Mouse (Mus musculus): ENCODE results near the gene Slamf6.
"Not testable (repeated sequence)": the region's sequence is repeated elsewhere in the genome, so short reads cannot be mapped to it uniquely, and the experiment has no call there.

Gene Slamf6

GRCm38 (mm10) chr1:171917305-171918039, at the start of gene Slamf6:
Slamf6 (plus strand) TSS chr1:171917515.
- DNase-seq (ENCODE audit: low spot score in 2 of 2), result peak; percentile 39 to 73

- no peak for DNase-seq (ENCODE audit: low spot score in 2 of 2)
These were observed 30.3 kb upstream of the Slamf6 start for GRCm38 (mm10) chr1:171886989-171887388.

- not testable (repeated sequence) for DNase-seq (ENCODE audit: low spot score in 2 of 2)
These were observed 22.0 kb upstream of the Slamf6 start, which contains the start of gene Gm10521 for GRCm38 (mm10) chr1:171895364-171895763. Gm10521 (plus strand) TSS chr1:171895664.

GRCm38 (mm10) chr1:171904011-171904410, 13.3 kb upstream of the Slamf6 start:
- DNase-seq (ENCODE audit: low spot score in 2 of 2), result no peak

- DNase-seq (ENCODE audit: low spot score in 2 of 2), result no peak
These were observed 1.5 kb upstream of the Slamf6 start for GRCm38 (mm10) chr1:171915638-171916458.

- no peak for DNase-seq (ENCODE audit: low spot score in 2 of 2)
These were observed 1.0 kb downstream of the Slamf6 start for GRCm38 (mm10) chr1:171918136-171918920.

- peak in 1 of 2 experiments; percentile 29 for DNase-seq (ENCODE audit: low spot score in 2 of 2)
These were observed 1.9 kb downstream of the Slamf6 start for GRCm38 (mm10) chr1:171919193-171919592.

GRCm38 (mm10) chr1:171919901-171920510, 2.7 kb downstream of the Slamf6 start:
- DNase-seq (ENCODE audit: low spot score in 2 of 2), result no peak

- peak in 1 of 2 experiments; percentile 26 for DNase-seq (ENCODE audit: low spot score in 2 of 2)
These were observed 3.8 kb downstream of the Slamf6 start for GRCm38 (mm10) chr1:171920989-171921621.

GRCm38 (mm10) chr1:171921641-171922040, 4.3 kb downstream of the Slamf6 start:
- DNase-seq (ENCODE audit: low spot score in 2 of 2), result no peak

GRCm38 (mm10) chr1:171922844-171923243, 5.5 kb downstream of the Slamf6 start:
- DNase-seq (ENCODE audit: low spot score in 2 of 2), result no peak

- DNase-seq (ENCODE audit: low spot score in 2 of 2), result no peak
These were observed 7.6 kb downstream of the Slamf6 start for GRCm38 (mm10) chr1:171924900-171925299.

GRCm38 (mm10) chr1:171933851-171934250, 16.5 kb downstream of the Slamf6 start:
- DNase-seq (ENCODE audit: low spot score in 2 of 2), result no peak

GRCm38 (mm10) chr1:171938952-171939948, 21.9 kb downstream of the Slamf6 start:
- no peak for DNase-seq (ENCODE audit: low spot score in 2 of 2)

GRCm38 (mm10) chr1:171940626-171941025, 23.3 kb downstream of the Slamf6 start:
- no peak for DNase-seq (ENCODE audit: low spot score in 2 of 2)

- no peak for DNase-seq (ENCODE audit: low spot score in 2 of 2)
These were observed 29.2 kb downstream of the Slamf6 start for GRCm38 (mm10) chr1:171946447-171946995.

GRCm38 (mm10) chr1:171948161-171948945, 31.0 kb downstream of the Slamf6 start:
- no peak for DNase-seq (ENCODE audit: low spot score in 2 of 2)

- DNase-seq (ENCODE audit: low spot score in 2 of 2), result no peak
These were observed 31.7 kb downstream of the Slamf6 start for GRCm38 (mm10) chr1:171948946-171949508.

Data from spleen, postnatal 4 days (tissue).